Mouse (Mus musculus): ENCODE data around the gene Ddah1. TPM values are rescaled to one million over a fixed set of nuclear protein-coding genes. Genes with fewer than 3 reads are reported as not detected.

The Ddah1 gene
- total RNA-seq, 1 experiment: 15.5 TPM

GRCm38 (mm10) chr3:145923874-145924577, 165.6 kb downstream of the Ddah1 start:
- Histone ChIP-seq H3K27ac (ENCODE audit: insufficient read depth, low read depth, low read length, poor library complexity, severe bottlenecking) (peak overlapping the region; percentile 62), H3K4me3 (ENCODE audit: insufficient read depth in 1 of 2, low read depth in 1 of 2, low read length in 2 of 2, poor library complexity in 1 of 2, severe bottlenecking in 1 of 2) (peak overlapping the region; percentile 89 to 98), H3K4me1 (ENCODE audit: control insufficient read depth in 2 of 2, insufficient read depth in 2 of 2, low read length in 2 of 2, poor library complexity in 1 of 2) (0 out of 4 replicates have a peak, but pooled peaks cover 0 to 2% of the 10 kb centered on the region in 2 experiments), H3K9ac (ENCODE audit: insufficient read depth, low read depth, low read length, poor library complexity, severe bottlenecking) (peak overlapping the region; percentile 90), H3K36me3 (ENCODE audit: control insufficient read depth, insufficient read depth, low read length, poor library complexity, severe bottlenecking) (peaks cover 5% of the 10 kb centered on the region; the same call in 1 of the 2 replicates), H3K9me3 (ENCODE audit: control insufficient read depth, insufficient read depth, low read depth, low read length) (no peaks in the 10 kb centered on the region)
- no peak for TF ChIP-seq MAFK (IDR thresholded peaks at IDR 0.05; ENCODE audit: insufficient read depth, low read depth, low read length)
- no peak for TF ChIP-seq ZNF384 (IDR thresholded peaks at IDR 0.05; ENCODE audit: low read depth, low read length)
- TF ChIP-seq CHD2 (IDR thresholded peaks at IDR 0.05; ENCODE audit: low read depth, low read length): no peak
- no peak for TF ChIP-seq ZC3H11A (IDR thresholded peaks at IDR 0.05; ENCODE audit: borderline replicate concordance, low read depth, low read length)
- no peak for TF ChIP-seq HCFC1 (IDR thresholded peaks at IDR 0.05; ENCODE audit: borderline replicate concordance, insufficient read depth, low read length)
- DNase-seq (ENCODE audit: low read depth, low spot score): peak; percentile 99
- in situ Hi-C loops (cut with MboI; ENCODE audit: low sequenced_read_pairs in 2 of 2, unreplicated experiment in 2 of 2): loop anchor here in 1 of 2 experiments (25.0 kb wide), 2 partner anchors 312 to 512 kb away; no protein-coding TSS in a partner anchor

- peak overlapping the region; percentile 62; the same call in 1 of the 2 replicates for H3K27ac ChIP-seq (ENCODE audit: insufficient read depth, low read depth, low read length, poor library complexity, severe bottlenecking)
- DNase-seq (ENCODE audit: low read depth, low spot score): no peak
These were observed 166.3 kb downstream of the Ddah1 start for GRCm38 (mm10) chr3:145924649-145925337.

GRCm38 (mm10) chr3:145925506-145925905, 167.0 kb downstream of the Ddah1 start:
- H3K36me3 ChIP-seq (ENCODE audit: control insufficient read depth, insufficient read depth, low read length, poor library complexity, severe bottlenecking): peaks cover 6% of the 10 kb centered on the region
- H3K4me3 ChIP-seq (ENCODE audit: insufficient read depth in 1 of 2, low read depth in 1 of 2, low read length in 2 of 2, poor library complexity in 1 of 2, severe bottlenecking in 1 of 2): peak overlapping the region in 1 of 2 experiments; percentile 98; a peak in 2 of 4 replicates
- no peak for DNase-seq (ENCODE audit: low read depth, low spot score)
- in situ Hi-C loops (cut with MboI; ENCODE audit: low sequenced_read_pairs in 2 of 2, unreplicated experiment in 2 of 2): no loop called here
- no peaks in the 10 kb centered on the region for H3K9me3 ChIP-seq (ENCODE audit: control insufficient read depth, insufficient read depth, low read depth, low read length)
- TF ChIP-seq MAFK (IDR thresholded peaks at IDR 0.05; ENCODE audit: insufficient read depth, low read depth, low read length): no peak
- TF ChIP-seq CHD2 (IDR thresholded peaks at IDR 0.05; ENCODE audit: low read depth, low read length): no peak
- TF ChIP-seq ZNF384 (IDR thresholded peaks at IDR 0.05; ENCODE audit: low read depth, low read length): no peak
- no peak for TF ChIP-seq HCFC1 (IDR thresholded peaks at IDR 0.05; ENCODE audit: borderline replicate concordance, insufficient read depth, low read length)
- TF ChIP-seq ZC3H11A (IDR thresholded peaks at IDR 0.05; ENCODE audit: borderline replicate concordance, low read depth, low read length): no peak
- peak overlapping the region; percentile 54; the same call in 1 of the 2 replicates for H3K9ac ChIP-seq (ENCODE audit: insufficient read depth, low read depth, low read length, poor library complexity, severe bottlenecking)
- H3K4me1 ChIP-seq (ENCODE audit: control insufficient read depth in 2 of 2, insufficient read depth in 2 of 2, low read length in 2 of 2, poor library complexity in 1 of 2): 0 out of 4 replicates have a peak, but pooled peaks cover 0 to 2% of the 10 kb centered on the region in 2 experiments
- H3K27ac ChIP-seq (ENCODE audit: insufficient read depth, low read depth, low read length, poor library complexity, severe bottlenecking): no peak overlapping the region

More at GRCm38 (mm10) chr3:145924649-145925337, 166.3 kb downstream of the Ddah1 start:
- peak overlapping the region; percentile 90 for H3K9ac ChIP-seq (ENCODE audit: insufficient read depth, low read depth, low read length, poor library complexity, severe bottlenecking)
- in situ Hi-C loops (cut with MboI; ENCODE audit: low sequenced_read_pairs in 2 of 2, unreplicated experiment in 2 of 2): loop anchor here in 1 of 2 experiments (25.0 kb wide), 2 partner anchors 312 to 512 kb away; no protein-coding TSS in a partner anchor
- peak overlapping the region; percentile 89 to 98 for H3K4me3 ChIP-seq (ENCODE audit: insufficient read depth in 1 of 2, low read depth in 1 of 2, low read length in 2 of 2, poor library complexity in 1 of 2, severe bottlenecking in 1 of 2)
- peaks cover 5% of the 10 kb centered on the region; the same call in 1 of the 2 replicates for H3K36me3 ChIP-seq (ENCODE audit: control insufficient read depth, insufficient read depth, low read length, poor library complexity, severe bottlenecking)
- no peaks in the 10 kb centered on the region for H3K9me3 ChIP-seq (ENCODE audit: control insufficient read depth, insufficient read depth, low read depth, low read length)
- TF ChIP-seq CHD2 (IDR thresholded peaks at IDR 0.05; ENCODE audit: low read depth, low read length) (no peak), MAFK (IDR thresholded peaks at IDR 0.05; ENCODE audit: insufficient read depth, low read depth, low read length) (no peak), HCFC1 (IDR thresholded peaks at IDR 0.05; ENCODE audit: borderline replicate concordance, insufficient read depth, low read length) (no peak), ZC3H11A (IDR thresholded peaks at IDR 0.05; ENCODE audit: borderline replicate concordance, low read depth, low read length) (no peak), ZNF384 (IDR thresholded peaks at IDR 0.05; ENCODE audit: low read depth, low read length) (no peak)
- 0 out of 4 replicates have a peak, but pooled peaks cover 0 to 2% of the 10 kb centered on the region in 2 experiments for H3K4me1 ChIP-seq (ENCODE audit: control insufficient read depth in 2 of 2, insufficient read depth in 2 of 2, low read length in 2 of 2, poor library complexity in 1 of 2)

GRCm38 (mm10) chr3:145929525-145930400, 171.3 kb downstream of the Ddah1 start:
- H3K36me3 ChIP-seq (ENCODE audit: control insufficient read depth, insufficient read depth, low read length, poor library complexity, severe bottlenecking): peaks cover 24% of the 10 kb centered on the region

More at GRCm38 (mm10) chr3:145929525-145930400, 171.3 kb downstream of the Ddah1 start:
- TF ChIP-seq ZNF384 (IDR thresholded peaks at IDR 0.05; ENCODE audit: low read depth, low read length) (no peak), ZC3H11A (IDR thresholded peaks at IDR 0.05; ENCODE audit: borderline replicate concordance, low read depth, low read length) (no peak), HCFC1 (IDR thresholded peaks at IDR 0.05; ENCODE audit: borderline replicate concordance, insufficient read depth, low read length) (no peak), CHD2 (IDR thresholded peaks at IDR 0.05; ENCODE audit: low read depth, low read length) (no peak), MAFK (IDR thresholded peaks at IDR 0.05; ENCODE audit: insufficient read depth, low read depth, low read length) (no peak)
- Histone ChIP-seq H3K4me1 (ENCODE audit: control insufficient read depth in 2 of 2, insufficient read depth in 2 of 2, low read length in 2 of 2, poor library complexity in 1 of 2) (no peaks in the 10 kb centered on the region), H3K27ac (ENCODE audit: insufficient read depth, low read depth, low read length, poor library complexity, severe bottlenecking) (no peak overlapping the region), H3K4me3 (ENCODE audit: insufficient read depth in 1 of 2, low read depth in 1 of 2, low read length in 2 of 2, poor library complexity in 1 of 2, severe bottlenecking in 1 of 2) (no peak overlapping the region), H3K9ac (ENCODE audit: insufficient read depth, low read depth, low read length, poor library complexity, severe bottlenecking) (no peak overlapping the region), H3K9me3 (ENCODE audit: control insufficient read depth, insufficient read depth, low read depth, low read length) (no peaks in the 10 kb centered on the region)
- DNase-seq (ENCODE audit: low read depth, low spot score): no peak
- in situ Hi-C loops (cut with MboI; ENCODE audit: low sequenced_read_pairs in 2 of 2, unreplicated experiment in 2 of 2): no loop called here

Measured in ES-E14 (cell line).